Mouse (Mus musculus) left cerebral cortex, adult 2 months (tissue): ENCODE measurements around the gene Plac8. TPM values are rescaled to one million over a fixed set of nuclear protein-coding genes. Genes with fewer than 3 reads are reported as not detected.

ENCODE experiments used
- DNase-seq, 2 experiments: peaks; one replicate each; pipeline ENCODE4 v3.0.0; 2021 to 2022; ENCODE audit warnings: low spot score in 2 of 2, mixed read lengths in 1 of 2; ENCODE audit errors: extremely low spot score in 1 of 2
- H3K27ac ChIP-seq: fragments of 200-600 bp; 2 replicates; pipeline ENCODE4 v1.8.1; 2022
- H3K4me3 ChIP-seq: fragments of 200-600 bp; 2 replicates; pipeline ENCODE4 v1.8.1; 2022
- CTCF ChIP-seq: fragments of 200-600 bp; IDR thresholded peaks from 2 replicates; pipeline ENCODE4 v1.8.1; 2022; ENCODE audit warnings: antibody characterized with exemption, mild to moderate bottlenecking, moderate library complexity
- intact Hi-C: fragments of 180-260 bp; cut with DNase I; formaldehyde crosslinking; loops from one replicate; pipeline ENCODE4 v1.15.1; 2025
- total RNA-seq, 2 experiments: library from RNA; stranded (reverse); gene quantifications; 2 replicates each; pipeline ENCODE4 v1.2.3; 2021

The Plac8 gene
- total RNA-seq, 2 experiments from 2014 or later, result not detected

GRCm38 (mm10) chr5:100520223-100520622, 51.8 kb downstream of the Plac8 start:
- intact Hi-C loops, result no loop called here
- no peak for TF ChIP-seq CTCF
- no peak overlapping the region for H3K4me3 ChIP-seq

GRCm38 (mm10) chr5:100519027-100519411, 53.0 kb downstream of the Plac8 start:
- H3K27ac ChIP-seq, result peak overlapping the region; percentile 83; the same call in 1 of the 2 replicates
- DNase-seq, result no peak
- intact Hi-C loops, result no loop called here
- H3K4me3 ChIP-seq, result peak overlapping the region; percentile 96
- TF ChIP-seq CTCF, result no peak

More at GRCm38 (mm10) chr5:100520223-100520622, 51.8 kb downstream of the Plac8 start:
- DNase-seq, result no peak
- H3K27ac ChIP-seq, result no peak overlapping the region

- peak within 1 kb of the TSS; percentile 83 for H3K27ac ChIP-seq
- H3K4me3 ChIP-seq, result peak within 1 kb of the TSS; percentile 96
- TF ChIP-seq CTCF, result no peak; the same call in none of the 2 replicates
- DNase-seq, result peak; percentile 93 to 95
- intact Hi-C loops, result loop anchor here (1.0 kb wide), 3 partner anchors 18 to 102 kb away; partner anchors contain the start of genes Lin54 and Sec31a
Observed at GRCm38 (mm10) chr5:100518049-100519026, 53.7 kb downstream of the Plac8 start, which contains the start of gene Cops4. Cops4 (plus strand) TSS chr5:100518309.

- intact Hi-C loops, result no loop called here
- Histone ChIP-seq H3K4me3 (no peak overlapping the region), H3K27ac (no peak overlapping the region)
- TF ChIP-seq CTCF, result peak; percentile 5; the same call in 1 of the 2 replicates
- no peak for DNase-seq
Observed at GRCm38 (mm10) chr5:100512576-100512975, 59.5 kb downstream of the Plac8 start.

- Histone ChIP-seq H3K4me3 (no peak overlapping the region), H3K27ac (no peak overlapping the region)
- no peak for DNase-seq
- no peak for TF ChIP-seq CTCF
- intact Hi-C loops, result no loop called here
Observed at GRCm38 (mm10) chr5:100509247-100509646, 62.8 kb downstream of the Plac8 start.

Other genes starting within 250 kb of the Plac8 start
- 100 to 1,000 TPM; 118 to 122 TPM for gene Sec31a, start 156.0 kb downstream of the Plac8 start, total RNA-seq
- 10 to 100 TPM; 22.0 to 24.2 TPM for gene Lin54, start 71.6 kb downstream of the Plac8 start, total RNA-seq
- 10 to 100 TPM; 75.3 to 84.8 TPM for gene Cops4, start 53.9 kb downstream of the Plac8 start, total RNA-seq
- 10 to 100 TPM; 76.4 to 77.0 TPM for gene Coq2, start 102.9 kb upstream of the Plac8 start, total RNA-seq
- 1 to 10 TPM; 1.9 to 2.4 TPM for gene Hpse, start 147.5 kb upstream of the Plac8 start, total RNA-seq
- 10 to 100 TPM; 18.4 to 22.1 TPM for gene Helq, start 226.4 kb upstream of the Plac8 start, total RNA-seq
- gene Mrps18c, start 226.4 kb upstream of the Plac8 start, total RNA-seq, result 10 to 100 TPM; 52.0 to 57.7 TPM
- gene Abraxas1, start 248.7 kb upstream of the Plac8 start, total RNA-seq, result 1 to 10 TPM; 6.5 to 9.2 TPM